Mouse (Mus musculus): ENCODE data around the gene Mcfd2. TPM values are rescaled to one million over a fixed set of nuclear protein-coding genes. Genes with fewer than 3 reads are reported as not detected.

Mcfd2 gene
- total RNA-seq, 2 experiments from 2014 or later: 41.8 to 46.4 TPM

- intact Hi-C loops (cut with DNase I): no loop called here
- no peak for DNase-seq (ENCODE audit: low spot score)
Observed at GRCm38 (mm10) chr17:87291037-87291436, 25.3 kb upstream of the Mcfd2 start.

GRCm38 (mm10) chr17:87289367-87289766 lies 23.6 kb upstream of the Mcfd2 start:
- intact Hi-C loops (cut with DNase I): no loop called here
- DNase-seq (ENCODE audit: low spot score): no peak

- DNase-seq (ENCODE audit: low spot score): no peak
- intact Hi-C loops (cut with DNase I): no loop called here
Observed at GRCm38 (mm10) chr17:87288131-87288530, 22.4 kb upstream of the Mcfd2 start.

DNA sequence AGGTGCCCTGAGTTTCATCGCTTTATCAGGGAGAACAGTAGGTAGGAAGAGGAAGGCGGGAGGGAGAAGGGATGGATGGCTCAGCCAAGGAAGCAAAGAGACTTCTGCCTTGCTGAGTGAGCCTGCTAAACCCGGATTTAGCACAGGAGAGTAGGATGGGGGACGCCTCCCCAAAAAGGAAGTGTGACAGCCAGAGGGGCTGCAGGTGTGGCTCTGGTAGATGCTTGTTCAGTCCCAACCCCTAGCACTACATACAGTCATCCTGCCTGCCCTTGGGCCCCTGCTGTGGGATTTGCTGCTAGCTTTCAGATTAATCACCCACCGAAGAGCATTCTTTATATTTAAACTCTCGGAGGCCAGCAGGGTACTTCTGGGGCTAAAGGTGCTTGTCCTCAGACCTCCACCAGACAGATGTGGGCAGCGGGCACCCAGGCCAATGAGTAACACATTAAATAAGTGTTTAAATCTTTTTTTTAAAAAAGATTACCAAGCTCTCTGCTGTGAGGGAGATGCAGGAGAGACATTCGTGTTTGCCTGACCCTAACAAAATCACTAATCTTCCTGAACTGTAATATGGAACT lies 21.6 kb upstream of the Mcfd2 start:
- intact Hi-C loops (cut with DNase I): no loop called here
- DNase-seq (ENCODE audit: low spot score): no peak

DNA sequence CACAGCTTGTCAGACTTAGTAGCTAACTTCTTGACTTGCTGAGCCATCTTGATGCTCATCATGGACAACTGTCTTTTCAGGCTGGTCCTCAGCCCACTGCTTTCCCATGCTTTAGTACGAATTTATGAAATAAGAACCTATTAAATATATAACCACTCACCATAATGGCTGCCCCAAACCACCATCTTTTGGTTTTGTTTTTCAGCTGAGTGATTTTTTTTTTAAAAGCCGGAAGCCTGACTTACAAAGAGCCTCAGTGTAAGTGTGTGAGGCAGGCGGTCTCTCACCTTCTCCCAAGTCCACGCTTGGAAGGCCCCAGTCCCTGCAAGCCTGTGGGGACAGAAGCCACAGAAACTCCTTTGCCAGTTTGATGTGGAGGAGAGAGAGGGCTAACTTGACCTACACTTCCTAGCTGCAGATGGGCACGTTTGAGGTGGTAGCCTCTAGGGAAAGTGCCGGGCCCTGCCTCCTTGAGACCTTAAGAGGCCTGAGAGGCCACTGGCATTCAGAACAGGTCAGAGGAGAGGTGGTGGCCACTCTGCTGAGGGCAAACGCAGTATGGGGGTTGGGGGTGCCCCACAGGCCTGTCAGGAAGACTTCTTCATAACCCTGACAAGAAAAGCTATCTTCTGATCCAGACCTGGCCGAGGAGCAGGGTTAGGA lies 20.9 kb upstream of the Mcfd2 start:
- DNase-seq (ENCODE audit: low spot score): no peak
- intact Hi-C loops (cut with DNase I): no loop called here

DNA sequence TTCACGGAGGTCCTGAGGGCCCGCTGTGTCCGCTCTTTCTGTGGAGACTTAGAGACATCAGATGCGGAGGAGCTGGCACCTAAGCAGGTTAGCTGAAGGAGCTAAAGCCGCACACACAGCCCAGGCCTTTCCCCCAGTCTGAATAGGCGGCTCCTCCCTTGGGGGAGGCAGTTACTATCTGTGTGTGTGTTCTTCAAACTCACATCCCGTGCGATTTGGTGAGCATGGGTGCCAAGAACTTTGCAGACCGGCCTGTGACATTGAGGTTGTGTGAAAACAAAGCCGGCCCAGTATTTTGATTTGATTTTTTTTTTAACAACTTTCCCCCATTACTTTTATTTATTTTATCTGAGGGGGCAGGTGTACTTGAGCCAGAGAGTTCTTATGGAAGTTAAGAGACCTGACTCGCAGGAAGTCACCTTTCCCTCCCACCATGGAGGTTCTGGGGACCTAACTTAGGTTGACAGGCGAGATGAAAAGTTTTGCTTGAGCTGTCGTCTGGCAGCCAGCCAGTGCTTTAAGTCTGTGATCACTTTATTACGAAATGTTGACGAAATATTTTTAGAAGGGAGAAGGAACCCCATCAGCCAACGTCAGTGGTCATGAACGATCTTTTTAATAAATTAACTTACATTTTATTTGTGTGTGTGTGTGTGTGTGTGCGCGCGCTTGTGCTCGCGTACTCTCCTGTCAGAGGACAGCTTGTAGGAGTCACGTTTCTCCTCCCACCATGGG lies 20.2 kb upstream of the Mcfd2 start:
- no peak for DNase-seq (ENCODE audit: low spot score)
- intact Hi-C loops (cut with DNase I): no loop called here

DNA sequence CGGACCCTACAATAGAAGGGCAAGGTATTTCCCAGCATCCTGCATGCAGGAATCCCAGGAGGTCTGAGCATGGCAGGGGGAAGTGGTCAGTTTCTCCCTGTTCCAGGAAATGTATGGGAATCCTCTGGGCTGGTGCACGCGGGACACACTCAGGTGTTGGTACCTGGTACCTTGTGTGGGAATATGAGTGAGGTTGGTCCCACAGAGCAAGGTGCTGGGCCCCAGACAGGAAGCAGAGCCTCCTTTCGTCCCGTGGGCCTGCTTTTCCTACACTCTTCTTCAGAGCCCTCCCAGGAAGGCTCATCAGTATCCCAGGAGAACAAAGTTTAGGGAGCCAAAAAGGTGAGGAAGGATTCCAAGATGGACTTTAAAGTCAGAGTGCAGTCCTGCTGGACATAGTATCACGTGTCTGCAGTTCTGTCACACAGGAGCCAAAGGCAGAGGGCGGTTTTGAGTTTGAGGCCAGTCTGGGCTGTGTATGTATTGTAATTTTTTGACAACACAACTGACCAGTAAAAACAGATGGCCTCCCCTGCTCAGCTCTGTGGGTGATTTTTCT lies 18.8 kb upstream of the Mcfd2 start:
- intact Hi-C loops (cut with DNase I): no loop called here

GRCm38 (mm10) chr17:87283755-87284481 lies 18.2 kb upstream of the Mcfd2 start:
- no peak for DNase-seq (ENCODE audit: low spot score)
- intact Hi-C loops (cut with DNase I): no loop called here

More for the DNA sequence above, 18.8 kb upstream of the Mcfd2 start:
- DNase-seq (ENCODE audit: low spot score): no peak

DNA sequence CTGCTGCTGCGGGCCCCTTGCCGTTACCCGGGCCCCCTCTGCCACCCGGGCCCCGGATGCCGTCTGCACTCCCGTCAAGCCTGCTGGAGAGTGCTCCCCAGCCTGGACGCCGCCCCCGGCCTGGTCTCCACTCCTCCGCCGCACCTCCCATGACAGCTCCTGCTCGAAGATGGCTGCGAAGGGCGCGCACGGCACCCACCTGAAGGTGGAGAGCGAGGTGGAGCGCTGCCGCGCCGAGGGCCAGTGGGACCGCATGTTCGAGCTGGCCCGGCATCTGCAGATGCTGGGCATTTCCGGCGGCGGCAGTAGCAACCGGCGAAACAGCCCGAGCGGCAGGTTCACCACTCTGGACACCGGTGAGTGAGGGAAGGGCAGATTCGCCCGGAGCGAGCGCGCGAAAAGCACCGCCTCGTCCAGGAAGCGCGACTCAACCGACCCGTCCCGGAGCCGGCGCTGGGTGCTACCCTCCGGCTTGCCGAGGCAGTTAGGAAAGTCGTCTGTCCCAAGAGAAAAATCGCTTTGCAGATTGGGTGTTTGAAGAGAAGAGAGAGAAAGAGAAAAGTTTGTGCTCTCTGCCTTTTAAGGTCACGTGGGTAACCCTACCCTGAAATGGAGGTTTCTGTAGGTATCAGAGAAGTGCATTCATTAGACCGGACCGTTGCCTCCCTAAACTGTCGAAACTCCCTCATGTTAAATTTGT lies 17.5 kb upstream of the Mcfd2 start:
- DNase-seq (ENCODE audit: low spot score): peak; percentile 23
- intact Hi-C loops (cut with DNase I): no loop called here

- intact Hi-C loops (cut with DNase I): no loop called here
- DNase-seq (ENCODE audit: low spot score): peak; percentile 96
Observed at GRCm38 (mm10) chr17:87282706-87283053, 16.9 kb upstream of the Mcfd2 start, which contains the start of gene Ttc7. Gene Ttc7, plus strand, starts transcription at chr17:87282886.

DNA sequence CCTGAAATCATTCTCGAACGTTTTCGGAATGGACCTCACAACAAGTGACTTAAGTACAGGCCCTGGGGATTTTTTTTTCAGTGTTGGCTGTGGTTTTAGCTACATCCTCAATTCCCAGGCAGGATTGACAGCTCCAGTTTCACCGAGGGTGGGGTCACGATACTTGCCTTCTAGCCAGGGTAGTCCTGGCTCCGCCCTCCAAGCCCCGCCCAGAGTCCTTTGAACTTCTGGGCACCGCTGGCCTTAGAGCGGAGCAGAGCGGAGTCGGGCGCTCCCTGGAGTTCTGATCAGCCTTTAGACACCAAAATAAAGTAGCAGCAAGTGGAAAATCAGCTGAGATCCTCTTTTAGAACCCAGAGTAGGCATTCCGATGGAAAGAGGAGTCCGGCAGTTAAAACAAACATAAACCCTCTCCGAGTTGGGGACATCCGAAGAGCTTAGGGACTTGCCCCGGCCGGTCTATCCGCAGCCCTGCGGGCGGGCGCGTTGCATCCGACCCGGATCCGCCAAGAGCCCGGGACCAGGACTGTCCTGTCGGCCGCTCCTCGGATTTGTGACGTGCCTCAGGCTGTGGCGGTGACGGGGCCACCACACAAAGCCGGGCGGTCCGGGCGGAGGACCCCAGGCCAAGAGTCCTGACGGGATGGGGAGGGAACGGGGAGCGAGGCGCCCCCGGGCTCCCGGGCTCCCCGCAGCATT lies 16.4 kb upstream of the Mcfd2 start:
- peak; percentile 91 for DNase-seq (ENCODE audit: low spot score)
- intact Hi-C loops (cut with DNase I): no loop called here

DNA sequence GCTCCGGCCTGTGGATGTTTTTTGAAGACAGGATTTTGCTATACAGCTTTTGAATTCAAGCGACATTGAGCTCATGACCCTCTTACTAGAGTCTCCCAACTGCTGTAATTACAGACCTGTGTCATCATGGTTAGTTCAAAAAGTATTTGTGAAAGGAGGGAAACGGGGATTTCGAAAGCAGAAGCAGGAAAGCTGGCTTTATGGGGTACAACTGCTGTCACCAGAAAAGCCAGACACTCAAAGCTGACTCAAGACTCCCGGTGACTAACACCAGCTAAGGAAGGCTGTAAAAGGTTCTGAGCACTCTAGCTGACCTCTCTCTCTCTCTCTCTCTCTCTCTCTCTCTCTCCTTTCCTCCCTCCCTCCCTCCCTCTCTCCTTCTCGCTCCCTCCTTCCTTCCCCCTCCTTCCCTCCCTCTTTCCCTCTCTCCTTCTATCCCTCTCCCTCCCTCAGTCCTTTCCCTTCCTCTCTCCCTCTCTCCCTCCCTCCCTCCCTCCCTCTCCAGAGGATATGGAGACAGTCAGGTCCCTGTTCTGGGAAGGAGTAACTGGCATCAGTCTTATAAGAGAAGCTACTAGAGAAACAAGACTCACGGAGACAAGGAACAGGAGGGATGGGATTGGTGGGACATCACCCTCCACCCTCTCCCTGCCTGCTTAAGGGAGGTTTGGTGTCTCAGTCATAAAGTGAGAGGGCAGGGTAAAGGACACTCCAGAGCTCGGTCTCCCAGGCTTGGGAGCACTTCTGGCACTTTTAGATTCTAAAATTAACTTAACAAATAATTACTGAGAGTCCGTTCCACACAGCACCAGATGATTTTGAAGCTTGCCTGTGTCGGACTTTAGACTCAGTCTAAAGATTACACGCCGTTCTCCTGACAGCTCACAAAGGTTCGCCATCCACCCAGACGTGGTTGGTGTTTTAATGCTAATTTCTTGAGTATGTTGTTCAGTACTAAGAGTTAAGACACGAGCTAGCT lies 9.9 kb upstream of the Mcfd2 start:
- intact Hi-C loops (cut with DNase I): loop anchor here (10.0 kb wide), 1 partner anchor 1131 kb away; the partner anchor contains the start of gene Srbd1
- DNase-seq (ENCODE audit: low spot score): no peak

- no peak for DNase-seq (ENCODE audit: low spot score)
- intact Hi-C loops (cut with DNase I): no loop called here
Observed at GRCm38 (mm10) chr17:87269454-87269853, 3.7 kb upstream of the Mcfd2 start.

DNA sequence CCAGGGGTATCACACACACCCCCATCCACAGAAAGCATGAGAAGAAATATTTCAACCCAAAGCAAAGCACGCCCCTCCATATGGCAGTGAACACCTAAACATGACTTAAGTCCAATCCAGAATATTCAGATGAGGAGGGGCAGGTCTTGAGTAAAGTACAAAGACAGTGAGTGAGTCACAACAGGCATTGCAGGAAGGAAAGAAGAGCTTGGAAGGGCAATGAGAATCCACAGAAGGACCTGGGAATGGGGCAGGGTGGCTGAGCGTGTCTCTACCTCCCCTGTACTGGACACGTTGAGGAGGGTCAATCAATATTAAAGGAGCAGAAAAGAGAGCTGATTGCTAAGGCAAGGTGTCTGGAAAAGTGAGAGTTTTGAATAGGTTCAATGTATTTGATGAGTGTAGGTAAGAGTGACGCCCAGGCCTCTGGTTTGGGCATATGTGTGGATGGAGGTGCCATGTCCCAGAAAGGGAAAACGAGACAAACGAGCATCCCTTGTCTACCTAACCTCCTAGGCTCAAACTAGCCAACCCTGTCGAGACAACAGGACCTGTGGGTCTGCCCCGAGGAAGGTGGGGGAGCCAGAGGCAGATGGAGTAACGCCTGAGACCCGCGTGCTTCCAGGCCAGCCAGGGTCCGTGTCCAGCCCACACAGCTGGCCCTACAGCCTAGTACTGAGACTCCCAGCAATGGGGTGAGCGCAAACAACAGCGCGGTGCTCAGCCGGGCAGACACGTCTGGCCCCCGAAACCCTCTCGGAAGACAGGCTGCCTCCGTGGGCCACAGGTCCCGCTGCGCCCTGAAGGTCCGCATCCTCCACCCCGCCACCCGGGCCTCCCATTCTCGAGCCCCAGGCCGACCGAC lies 576 bp downstream of the Mcfd2 start:
- intact Hi-C loops (cut with DNase I): no loop called here
- no peak for DNase-seq (ENCODE audit: low spot score)

- intact Hi-C loops (cut with DNase I): no loop called here
- no peak for DNase-seq (ENCODE audit: low spot score)
Observed at GRCm38 (mm10) chr17:87264054-87264830, 1.5 kb downstream of the Mcfd2 start.

- peak; percentile 33 for DNase-seq (ENCODE audit: low spot score)
- intact Hi-C loops (cut with DNase I): no loop called here
Observed at GRCm38 (mm10) chr17:87263401-87263800, 2.3 kb downstream of the Mcfd2 start.

All from heart, postnatal 25 days (tissue).